Mouse (Mus musculus): Measurements from ENCODE around the gene Gdnf. TPM values are rescaled to one million over a fixed set of nuclear protein-coding genes. Genes with fewer than 3 reads are reported as not detected.

The Gdnf gene
- polyA plus RNA-seq, 1 experiment from 2014 or later, result 1.6 TPM

DNA sequence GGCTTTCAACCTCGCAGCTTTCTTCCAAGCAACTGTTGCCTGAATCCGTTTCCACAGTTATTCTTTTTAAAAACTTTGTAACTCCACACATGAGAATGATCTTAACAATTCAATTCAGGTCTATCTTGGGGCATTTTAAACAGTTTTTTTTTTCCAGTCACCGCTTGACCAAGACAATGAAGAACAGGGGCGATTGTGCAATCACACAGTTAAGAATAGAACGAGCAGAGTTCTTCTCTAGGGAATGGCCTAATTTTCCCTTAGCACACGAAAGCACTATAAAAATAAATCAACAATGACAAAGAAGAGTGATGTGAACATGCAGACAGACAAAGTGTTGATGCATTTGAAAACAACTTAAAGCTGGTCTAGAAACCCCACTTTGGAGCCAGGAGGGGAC, 65.2 kb downstream of the Gdnf start:
- DNase-seq (ENCODE audit: low spot score), result no peak
- no peaks in the 10 kb centered on the region for H3K9me3 ChIP-seq (replicated peaks)
- no peaks in the 10 kb centered on the region; the same call in 1 of the 2 replicates for H3K4me1 ChIP-seq
- H3K4me3 ChIP-seq, result no peak overlapping the region
- no peaks in the 10 kb centered on the region for H3K36me3 ChIP-seq
- WGBS, result 90% methylated on average over 6 of the region's 6 CpGs
- no peak overlapping the region for H3K27ac ChIP-seq
- H3K27me3 ChIP-seq (ENCODE audit: low read depth, poor library complexity, severe bottlenecking), result no peaks in the 10 kb centered on the region

- Histone ChIP-seq H3K27me3 (ENCODE audit: low read depth, poor library complexity, severe bottlenecking) (no peaks in the 10 kb centered on the region), H3K27ac (no peak overlapping the region), H3K4me3 (no peak overlapping the region), H3K4me1 (no peaks in the 10 kb centered on the region; the same call in 1 of the 2 replicates), H3K9me3 (replicated peaks) (no peaks in the 10 kb centered on the region), H3K36me3 (peaks cover 12% of the 10 kb centered on the region)
- no peak for DNase-seq (ENCODE audit: low spot score)
- WGBS, result 85% methylated on average over 22 of the region's 22 CpGs
Observed at GRCm38 (mm10) chr15:7877560-7878467, 67.2 kb downstream of the Gdnf start.

GRCm38 (mm10) chr15:7878861-7879260, 68.2 kb downstream of the Gdnf start:
- no peaks in the 10 kb centered on the region for H3K27me3 ChIP-seq (ENCODE audit: low read depth, poor library complexity, severe bottlenecking)
- WGBS, result 91% methylated on average over 10 of the region's 10 CpGs
- H3K4me3 ChIP-seq, result no peak overlapping the region
- no peaks in the 10 kb centered on the region for H3K9me3 ChIP-seq (replicated peaks)
- no peak for DNase-seq (ENCODE audit: low spot score)
- H3K36me3 ChIP-seq, result peaks cover 17% of the 10 kb centered on the region
- no peak overlapping the region for H3K27ac ChIP-seq
- H3K4me1 ChIP-seq, result no peaks in the 10 kb centered on the region; the same call in 1 of the 2 replicates

- H3K36me3 ChIP-seq, result peaks cover 21% of the 10 kb centered on the region
- DNase-seq (ENCODE audit: low spot score), result no peak
- no peaks in the 10 kb centered on the region; the same call in 1 of the 2 replicates for H3K4me1 ChIP-seq
- WGBS, result 81% methylated on average over 7 of the region's 7 CpGs
- H3K4me3 ChIP-seq, result no peak overlapping the region
- H3K9me3 ChIP-seq (replicated peaks), result no peaks in the 10 kb centered on the region
- no peak overlapping the region for H3K27ac ChIP-seq
- no peaks in the 10 kb centered on the region for H3K27me3 ChIP-seq (ENCODE audit: low read depth, poor library complexity, severe bottlenecking)
Observed at GRCm38 (mm10) chr15:7879956-7880355, 69.3 kb downstream of the Gdnf start.

- H3K4me1 ChIP-seq, result peaks cover 10% of the 10 kb centered on the region; the same call in 1 of the 2 replicates
- no peaks in the 10 kb centered on the region for H3K9me3 ChIP-seq (replicated peaks)
- H3K27ac ChIP-seq, result no peak overlapping the region
- DNase-seq (ENCODE audit: low spot score), result no peak
- peaks cover 23% of the 10 kb centered on the region for H3K36me3 ChIP-seq
- H3K27me3 ChIP-seq (ENCODE audit: low read depth, poor library complexity, severe bottlenecking), result no peaks in the 10 kb centered on the region
- no peak overlapping the region for H3K4me3 ChIP-seq
- WGBS, result 97% methylated on average over 11 of the region's 11 CpGs
Observed at GRCm38 (mm10) chr15:7884181-7884580, 73.5 kb downstream of the Gdnf start.

- Histone ChIP-seq H3K9me3 (replicated peaks) (no peaks in the 10 kb centered on the region), H3K27ac (no peak overlapping the region), H3K27me3 (ENCODE audit: low read depth, poor library complexity, severe bottlenecking) (no peaks in the 10 kb centered on the region), H3K4me3 (no peak overlapping the region), H3K4me1 (peaks cover 18% of the 10 kb centered on the region), H3K36me3 (peaks cover 23% of the 10 kb centered on the region)
- DNase-seq (ENCODE audit: low spot score), result no peak
- WGBS, result 58% methylated on average over 10 of the region's 10 CpGs
Observed at GRCm38 (mm10) chr15:7885106-7885505, 74.5 kb downstream of the Gdnf start.

GRCm38 (mm10) chr15:7886591-7886990, 75.9 kb downstream of the Gdnf start:
- WGBS, result 92% methylated on average over 8 of the region's 8 CpGs
- Histone ChIP-seq H3K4me1 (peaks cover 28% of the 10 kb centered on the region), H3K36me3 (peaks cover 21% of the 10 kb centered on the region), H3K4me3 (no peak overlapping the region), H3K9me3 (replicated peaks) (no peaks in the 10 kb centered on the region), H3K27ac (no peak overlapping the region), H3K27me3 (ENCODE audit: low read depth, poor library complexity, severe bottlenecking) (no peaks in the 10 kb centered on the region)
- no peak for DNase-seq (ENCODE audit: low spot score)

Data from limb, embryonic 10.5 days (tissue).